ENCODE assay signal across 9 mouse cellular contexts in the genomic region with DNA sequence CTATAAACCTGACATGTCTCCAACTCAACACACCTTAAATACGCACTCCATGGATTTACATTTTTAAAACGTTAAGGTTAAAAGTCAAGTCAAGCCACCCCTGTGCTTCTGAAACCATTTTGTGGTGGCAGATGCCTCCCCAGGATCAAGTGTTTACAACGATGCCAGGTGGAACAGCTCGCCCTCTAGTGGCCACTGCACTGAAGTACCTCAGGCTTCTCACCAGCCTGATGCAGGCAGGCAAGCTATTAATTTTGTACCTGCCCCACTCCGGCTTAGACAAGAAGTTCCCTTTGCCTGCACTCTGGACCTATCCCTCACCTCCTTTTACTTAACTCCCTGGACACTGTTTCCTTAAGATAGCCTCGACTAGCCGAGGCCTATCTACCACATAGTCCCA. TPM values are rescaled to one million over a fixed set of nuclear protein-coding genes. Genes with fewer than 3 reads are reported as not detected.
DNase-seq lines count a peak whose midpoint lies in the region; ATAC-seq lines count a peak whose summit lies in the region.
"Had no signal": no experiment of that assay in that cellular context is flagged by ENCODE, and none has a peak within 500 bp of the region (broad histone marks: within the 10 kb centered on the region; RNA-seq: fewer than 3 reads in every experiment).

No protein-coding gene starts in this region.

- DNase-seq in ES-CJ7 (ENCODE audit: low read depth, low spot score) (peak; percentile 66), MN1 (ENCODE audit: low spot score) (no peak)
- DNase-seq in adrenal gland, postnatal 14 days = peak; percentile 78
- DNase-seq in embryonic facial prominence, embryonic 10.5 days (ENCODE audit: low spot score) = peak; percentile 62
- peak; percentile 70 to 75 for DNase-seq in layer of hippocampus, postnatal 14 days (ENCODE audit: low spot score in 2 of 2)
- DNase-seq in right cerebral cortex, postnatal 25 days = peak; percentile 70

- no peaks in the 10 kb centered on the region for H3K4me1 ChIP-seq in embryonic facial prominence, embryonic 10.5 days

- H3K27ac ChIP-seq in embryonic facial prominence, embryonic 10.5 days (replicated peaks) = no peak overlapping the region

- WGBS in embryonic facial prominence, embryonic 10.5 days = 34% methylated on average over 7 of the region's 7 CpGs

- no peaks in the 10 kb centered on the region for H3K9me3 ChIP-seq in embryonic facial prominence, embryonic 10.5 days

- peaks cover 32% of the 10 kb centered on the region for H3K36me3 ChIP-seq in embryonic facial prominence, embryonic 10.5 days (replicated peaks)

- no peak overlapping the region for H3K4me3 ChIP-seq in embryonic facial prominence, embryonic 10.5 days

- H3K27me3 ChIP-seq in embryonic facial prominence, embryonic 10.5 days (replicated peaks; ENCODE audit: low read depth, poor library complexity, severe bottlenecking) = no peaks in the 10 kb centered on the region

- ATAC-seq in hematopoietic stem cell, adult 5-6 weeks (replicated peaks in 1 of 2; ENCODE audit: insufficient read depth in 1 of 2, low FRiP score in 2 of 2, low TSS enrichment in 1 of 2, low read depth in 1 of 2, poor library complexity in 2 of 2, severe bottlenecking in 2 of 2) = peak; percentile 67 to 82
- peak; percentile 92 for ATAC-seq in megakaryocyte-erythroid progenitor cell, adult 5-6 weeks (replicated peaks; ENCODE audit: low FRiP score, low TSS enrichment, poor library complexity, severe bottlenecking)

RNA-seq across cellular contexts. Expression of gene Fndc9, which starts 16.7 kb away (rescaled TPM):
- total RNA-seq in adrenal gland, postnatal 14 days (2021) = not detected in 2 replicates
- 0.26 and 0.29 TPM in 2 replicates for polyA plus RNA-seq in embryonic facial prominence, embryonic 10.5 days (2016; fragmentation: Nextera tagmentation; extraction: Ambion mirVana)
- not detected in 2 replicates for total RNA-seq in hematopoietic stem cell, adult 5-6 weeks (2017)
- 1 to 10 TPM; 2.9 to 3.4 TPM for total RNA-seq in layer of hippocampus, postnatal 14 days (2021)
- not detected in 2 replicates for total RNA-seq in megakaryocyte-erythroid progenitor cell, adult 5-6 weeks (2014; fragmentation: Nextera tagmentation)
- total RNA-seq in megakaryocyte-erythroid progenitor cell, adult 5-6 weeks (2017) = not detected in 2 replicates
- polyA plus RNA-seq: large intestine, adult 2 months had no signal
